Mouse (Mus musculus) ES-E14 (cell line): Measurements from ENCODE around the gene Serpini1. TPM values are rescaled to one million over a fixed set of nuclear protein-coding genes. Genes with fewer than 3 reads are reported as not detected.

Experiments used
- DNase-seq: peaks from one replicate; pipeline ENCODE4 v3.0.0-alpha.2; 2013; ENCODE audit warnings: low read depth, low spot score
- H3K27ac ChIP-seq: 2 replicates; pipeline ENCODE4 v1.5.1; 2012; ENCODE audit warnings: low read depth, mild to moderate bottlenecking, low read length, moderate library complexity, mixed read lengths; ENCODE audit not compliant: poor library complexity, insufficient read depth, severe bottlenecking
- H3K36me3 ChIP-seq: 2 replicates; pipeline ENCODE4 v1.6.1; 2012; ENCODE audit warnings: mild to moderate bottlenecking, low read length, moderate library complexity, mixed read lengths; ENCODE audit not compliant: control insufficient read depth, poor library complexity, insufficient read depth, severe bottlenecking
- H3K4me1 ChIP-seq, 2 experiments: fragments of 150-350 bp in 1 of 2; sonication (generic) in 1 of 2; 2 replicates each; pipeline ENCODE4 v1.6.1; 2012; ENCODE audit warnings: low read length in 2 of 2, mild to moderate bottlenecking in 1 of 2, mixed read lengths in 1 of 2; ENCODE audit not compliant: control insufficient read depth in 2 of 2, insufficient read depth in 2 of 2, poor library complexity in 1 of 2
- H3K4me3 ChIP-seq, 2 experiments: fragments of 150-350 bp in 1 of 2; sonication (generic) in 1 of 2; 2 replicates each; pipeline ENCODE4 v1.5.1; 2012; ENCODE audit warnings: low read length in 2 of 2, low read depth in 1 of 2, mild to moderate bottlenecking in 1 of 2, mixed read lengths in 1 of 2; ENCODE audit not compliant: insufficient read depth in 1 of 2, poor library complexity in 1 of 2, severe bottlenecking in 1 of 2
- H3K9ac ChIP-seq: 2 replicates; pipeline ENCODE4 v1.6.1; 2012; ENCODE audit warnings: low read depth, mild to moderate bottlenecking, low read length, mixed read lengths; ENCODE audit not compliant: poor library complexity, insufficient read depth, severe bottlenecking
- H3K9me3 ChIP-seq: fragments of 150-350 bp; sonication (generic); 2 replicates; pipeline ENCODE4 v1.6.1; 2012; ENCODE audit warnings: low read depth, mild to moderate bottlenecking, low read length; ENCODE audit not compliant: control insufficient read depth, insufficient read depth
- CHD2 ChIP-seq: IDR thresholded peaks from 2 replicates; pipeline ENCODE4 v1.6.1; 2014; ENCODE audit warnings: mild to moderate bottlenecking, low read depth, low read length, inconsistent platforms
- HCFC1 ChIP-seq: IDR thresholded peaks from 2 replicates; pipeline ENCODE4 v1.6.1; 2012; ENCODE audit warnings: low read length, inconsistent platforms, borderline replicate concordance; ENCODE audit not compliant: insufficient read depth
- MAFK ChIP-seq: IDR thresholded peaks from 2 replicates; pipeline ENCODE4 v1.6.1; 2014; ENCODE audit warnings: mild to moderate bottlenecking, low read depth, low read length, inconsistent platforms; ENCODE audit not compliant: insufficient read depth
- ZC3H11A ChIP-seq: IDR thresholded peaks from 2 replicates; pipeline ENCODE4 v1.6.1; 2012; ENCODE audit warnings: low read depth, mild to moderate bottlenecking, inconsistent platforms, low read length, borderline replicate concordance
- ZNF384 ChIP-seq: IDR thresholded peaks from 2 replicates; pipeline ENCODE4 v1.6.1; 2012; ENCODE audit warnings: low read depth, low read length, inconsistent platforms
- in situ Hi-C, 2 experiments: fragments of 600-800 bp; cut with MboI; formaldehyde crosslinking; loops; one replicate each; pipeline ENCODE4 v1.15.1; 2025; ENCODE audit warnings: low sequenced_read_pairs in 2 of 2, inconsistent platforms in 1 of 2; ENCODE audit not compliant: unreplicated experiment in 2 of 2
- total RNA-seq: library from RNA; depleted of rRNA; stranded (reverse); fragments of 300-350 nt; gene quantifications from 2 replicates; pipeline ENCODE4 v1.2.3, GENCODE M21; 2012

Gene Serpini1
- total RNA-seq, 1 experiment: 5.7 TPM

DNA sequence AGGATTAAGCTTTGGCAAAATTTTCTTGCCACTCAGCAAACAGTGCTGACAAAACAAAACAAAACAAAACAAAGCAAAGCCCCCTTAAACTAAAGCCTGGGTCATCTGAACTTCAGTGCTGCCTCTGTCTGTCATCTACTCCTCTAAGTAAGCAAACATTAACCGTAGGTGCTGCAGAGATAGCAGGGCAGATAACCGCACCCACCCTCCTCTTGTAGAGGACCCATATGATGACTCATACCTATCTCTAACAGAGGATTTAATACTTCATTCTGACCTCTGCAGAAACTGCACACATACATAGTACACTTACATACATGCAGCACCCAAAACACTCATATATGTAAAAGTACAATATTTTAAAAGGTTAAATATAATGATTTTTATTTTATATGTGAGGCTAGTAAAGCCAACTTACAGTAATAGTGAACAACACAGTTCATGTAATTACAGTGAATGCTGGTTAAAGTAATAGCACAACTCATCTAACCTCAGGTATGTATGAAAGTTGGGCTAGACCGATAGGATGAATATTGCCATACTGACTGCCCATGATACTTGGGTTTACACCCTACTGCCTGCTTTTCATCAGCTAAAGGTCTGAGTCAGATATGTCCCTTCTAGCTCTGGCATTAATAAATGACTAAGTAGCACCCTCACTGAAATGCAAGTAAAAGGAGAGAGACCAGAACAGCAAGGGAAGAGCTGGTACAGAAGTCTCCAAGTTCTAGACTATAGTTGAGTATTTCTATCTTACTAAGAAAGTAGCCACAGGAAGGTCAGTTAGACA is 23.1 kb upstream of the Serpini1 start:
- H3K4me1 ChIP-seq: no peaks in the 10 kb centered on the region
- in situ Hi-C loops: no loop called here
- no peak overlapping the region for H3K4me3 ChIP-seq
- no peak overlapping the region for H3K27ac ChIP-seq
- H3K9me3 ChIP-seq: no peaks in the 10 kb centered on the region
- DNase-seq: no peak
- no peak for TF ChIP-seq HCFC1
- TF ChIP-seq ZNF384: no peak
- no peak for TF ChIP-seq ZC3H11A
- no peak for TF ChIP-seq CHD2
- TF ChIP-seq MAFK: no peak
- H3K9ac ChIP-seq: no peak overlapping the region
- no peaks in the 10 kb centered on the region for H3K36me3 ChIP-seq

DNA sequence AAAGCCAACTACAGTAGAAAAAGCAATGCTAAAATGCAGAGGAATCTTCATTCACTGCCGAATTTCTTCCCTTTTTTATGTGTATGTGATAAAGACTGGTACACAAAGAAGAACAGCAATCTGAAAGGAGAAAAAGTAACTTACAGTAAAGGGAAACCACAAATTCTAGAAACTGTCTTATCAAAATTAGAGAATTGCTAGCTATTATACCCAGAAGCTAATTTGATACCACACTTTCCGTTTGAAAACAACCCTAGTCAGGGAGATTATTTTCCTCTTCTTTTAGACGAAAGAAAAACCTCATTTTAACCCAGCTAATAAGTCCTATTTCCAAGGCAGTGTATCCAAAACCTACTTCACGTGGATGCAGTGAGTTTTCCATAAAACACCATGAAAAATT is 16.1 kb upstream of the Serpini1 start:
- in situ Hi-C loops: no loop called here
- H3K4me1 ChIP-seq: no peaks in the 10 kb centered on the region
- DNase-seq: no peak
- no peak for TF ChIP-seq ZNF384
- no peak for TF ChIP-seq HCFC1
- no peak for TF ChIP-seq ZC3H11A
- TF ChIP-seq MAFK: no peak
- no peak overlapping the region for H3K4me3 ChIP-seq
- H3K9me3 ChIP-seq: no peaks in the 10 kb centered on the region
- H3K36me3 ChIP-seq: no peaks in the 10 kb centered on the region
- no peak overlapping the region for H3K9ac ChIP-seq
- H3K27ac ChIP-seq: no peak overlapping the region

GRCm38 (mm10) chr3:75542852-75543251 is 14.5 kb upstream of the Serpini1 start:
- Histone ChIP-seq H3K4me1 (no peaks in the 10 kb centered on the region), H3K4me3 (no peak overlapping the region), H3K9me3 (no peaks in the 10 kb centered on the region), H3K27ac (no peak overlapping the region), H3K36me3 (no peaks in the 10 kb centered on the region), H3K9ac (no peak overlapping the region)
- no peak for DNase-seq
- TF ChIP-seq CHD2: no peak
- no peak for TF ChIP-seq HCFC1
- TF ChIP-seq MAFK: no peak
- TF ChIP-seq ZC3H11A: no peak
- TF ChIP-seq ZNF384: no peak
- in situ Hi-C loops: no loop called here

- H3K4me1 ChIP-seq: no peaks in the 10 kb centered on the region
- no peak overlapping the region for H3K27ac ChIP-seq
- no peaks in the 10 kb centered on the region for H3K36me3 ChIP-seq
- in situ Hi-C loops: no loop called here
- H3K4me3 ChIP-seq: no peak overlapping the region
- no peak overlapping the region for H3K9ac ChIP-seq
- no peak for TF ChIP-seq CHD2
- no peak for TF ChIP-seq HCFC1
- no peak for TF ChIP-seq MAFK
- TF ChIP-seq ZC3H11A: no peak
- TF ChIP-seq ZNF384: no peak
- no peaks in the 10 kb centered on the region for H3K9me3 ChIP-seq
- no peak for DNase-seq
Observed at GRCm38 (mm10) chr3:75544287-75544686, 13.1 kb upstream of the Serpini1 start.

DNA sequence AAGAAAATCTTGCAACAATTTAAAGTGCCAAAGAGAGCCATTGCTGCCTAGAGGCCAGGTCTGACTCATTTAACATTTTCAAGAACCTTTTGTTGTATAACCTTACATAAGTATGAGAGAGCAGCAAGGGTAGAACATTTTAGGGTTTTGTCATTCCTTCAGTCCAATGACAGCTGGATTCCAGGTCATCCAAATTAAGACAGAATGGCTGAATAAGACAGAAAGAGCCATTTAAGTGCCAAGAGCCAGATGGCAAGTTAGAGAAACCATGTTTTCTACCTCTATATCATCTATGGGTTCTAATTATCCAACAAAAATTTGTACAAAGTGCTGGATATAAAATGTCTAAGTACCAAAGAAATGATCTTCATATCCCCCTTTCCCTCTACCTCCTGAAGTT is 6.1 kb upstream of the Serpini1 start:
- Histone ChIP-seq H3K9me3 (no peaks in the 10 kb centered on the region), H3K4me1 (no peaks in the 10 kb centered on the region), H3K4me3 (no peak overlapping the region), H3K27ac (no peak overlapping the region), H3K36me3 (no peaks in the 10 kb centered on the region), H3K9ac (no peak overlapping the region)
- no peak for DNase-seq
- TF ChIP-seq MAFK (no peak), ZC3H11A (no peak), ZNF384 (no peak), CHD2 (no peak), HCFC1 (no peak)
- in situ Hi-C loops: no loop called here
